Mouse (Mus musculus): ENCODE measurements at regions not wholly inside any gene's neighbourhood (a gene's known extent, or its start where the extent isn't known, plus 50 kb on each side); places are given as distances from the start of the nearest gene placed in this dataset.
"Not testable (repeated sequence)": the region's sequence is repeated elsewhere in the genome, so short reads cannot be mapped to it uniquely, and the experiment has no call there.

DNA sequence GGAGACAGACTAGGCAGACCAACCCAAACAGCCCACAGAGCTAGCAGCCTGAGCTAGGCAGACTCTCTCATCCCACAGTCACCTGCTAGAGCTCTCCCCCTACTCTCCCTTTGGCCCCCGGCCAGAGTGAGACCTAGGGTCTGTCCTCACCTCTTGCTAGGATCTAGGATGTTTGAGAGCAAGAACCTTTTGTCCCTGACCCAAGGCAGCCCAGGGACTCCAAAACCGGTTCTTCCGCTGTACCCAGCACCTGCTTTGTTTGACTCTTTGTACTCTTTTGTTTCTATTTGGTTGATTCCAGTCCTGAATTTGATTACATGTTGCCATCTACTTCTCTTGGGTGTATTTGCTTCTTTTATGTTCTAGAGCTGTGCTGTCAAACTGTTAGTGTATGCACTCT, 75.3 kb downstream of the H60c start:
- no peak for DNase-seq

DNA sequence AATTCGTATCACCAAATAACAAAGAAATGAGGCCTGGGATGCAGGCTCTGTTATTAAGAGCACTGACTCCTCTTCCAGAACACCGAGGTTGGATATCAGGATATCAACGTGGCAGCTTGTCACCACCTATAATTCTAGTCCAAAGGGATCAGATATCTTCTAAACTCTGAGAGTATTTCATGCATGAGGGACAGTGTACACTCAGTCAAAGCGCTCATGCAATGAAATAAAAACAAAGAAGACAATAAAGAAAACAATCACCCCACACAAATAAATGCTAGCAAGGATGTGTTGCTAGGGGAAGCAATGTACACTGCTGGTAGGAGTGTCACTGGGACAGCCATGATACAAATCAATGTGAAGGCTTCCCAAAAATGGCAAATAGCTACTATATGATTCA, 79.2 kb downstream of the H60c start:
- DNase-seq: no peak

GRCm38 (mm10) chr10:3180103-3180502, 87.5 kb downstream of the H60c start:
- DNase-seq: peak; percentile 39

- peak; percentile 28 for DNase-seq
These were observed 94.0 kb downstream of the H60c start for GRCm38 (mm10) chr10:3173601-3174000.

- not testable (repeated sequence) for DNase-seq
These were observed 94.6 kb downstream of the H60c start for GRCm38 (mm10) chr10:3172927-3173326.

GRCm38 (mm10) chr10:3172257-3172656, 95.3 kb downstream of the H60c start:
- DNase-seq: no peak

GRCm38 (mm10) chr10:3171366-3171765, 96.2 kb downstream of the H60c start:
- no peak for DNase-seq

DNA sequence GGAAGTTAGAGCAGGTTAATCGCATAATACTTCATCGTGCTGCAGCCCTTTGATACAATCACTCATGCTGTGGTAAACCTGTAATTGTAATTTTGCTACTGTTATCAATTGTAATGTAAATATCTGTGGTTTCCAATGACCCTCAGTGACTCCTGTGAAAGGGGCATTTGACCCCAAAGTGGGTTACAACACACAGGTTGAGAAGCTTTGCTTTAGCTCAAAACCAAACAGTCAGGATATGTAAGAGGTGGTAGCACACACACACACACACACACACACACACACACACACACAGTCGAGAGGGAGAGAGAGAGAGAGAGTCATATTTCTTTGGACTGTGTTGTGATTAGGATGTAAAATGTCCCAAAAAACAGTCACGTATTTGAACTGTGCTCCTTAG, 112.0 kb downstream of the H60c start:
- DNase-seq: no peak

GRCm38 (mm10) chr10:3148171-3148570, 119.4 kb downstream of the H60c start:
- no peak for DNase-seq

DNA sequence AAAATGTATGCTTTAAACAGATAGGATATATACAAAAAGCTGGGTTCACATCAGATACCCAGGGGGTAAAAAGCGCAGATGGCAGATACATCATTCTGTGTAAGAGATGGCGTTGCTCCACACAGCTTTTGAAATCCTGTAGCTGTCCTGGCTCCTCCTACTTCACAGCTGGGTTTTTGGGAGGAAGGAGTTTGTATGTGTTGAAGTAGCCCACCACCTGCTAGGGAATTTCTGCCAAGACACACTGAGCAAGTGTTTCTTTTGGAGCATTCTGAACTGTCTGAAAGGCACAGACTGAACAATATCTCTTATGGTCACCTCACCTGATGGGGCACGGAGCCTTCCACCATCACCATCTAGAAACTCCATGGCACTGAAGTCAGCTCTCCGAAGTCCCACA, 128.3 kb downstream of the H60c start:
- DNase-seq: no peak

GRCm38 (mm10) chr10:3127491-3127890, 140.1 kb downstream of the H60c start:
- DNase-seq: no peak

DNA sequence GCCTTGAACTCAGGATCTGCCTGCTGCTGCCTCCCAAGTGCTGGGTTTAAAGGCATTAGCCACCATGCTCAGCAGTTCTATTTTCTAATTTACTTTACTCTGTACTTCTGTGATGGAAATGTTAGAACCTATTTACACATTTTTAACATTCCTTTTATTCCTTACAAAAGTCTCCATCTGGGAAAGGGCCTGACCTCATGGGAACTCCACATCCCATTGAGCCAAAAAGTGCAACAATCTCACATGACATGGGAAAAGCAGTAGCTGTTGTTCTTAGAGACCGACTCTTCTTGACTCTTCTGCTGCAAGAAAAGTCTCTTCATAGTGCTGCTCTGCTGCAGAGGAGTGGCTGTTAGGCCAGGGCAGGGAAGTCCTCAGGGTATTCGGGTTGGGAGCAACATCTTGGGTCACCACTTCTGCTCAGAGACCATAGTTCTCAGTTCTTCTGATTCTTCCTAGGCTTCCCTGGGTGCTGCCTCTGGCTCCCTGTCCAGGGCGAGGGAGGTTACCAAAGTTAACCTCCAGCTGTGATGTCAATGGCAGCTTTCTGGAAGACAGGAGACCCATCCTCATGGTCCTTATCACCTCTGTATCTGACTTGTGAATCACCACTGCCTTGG, 150.0 kb downstream of the H60c start:
- no peak for DNase-seq

DNA sequence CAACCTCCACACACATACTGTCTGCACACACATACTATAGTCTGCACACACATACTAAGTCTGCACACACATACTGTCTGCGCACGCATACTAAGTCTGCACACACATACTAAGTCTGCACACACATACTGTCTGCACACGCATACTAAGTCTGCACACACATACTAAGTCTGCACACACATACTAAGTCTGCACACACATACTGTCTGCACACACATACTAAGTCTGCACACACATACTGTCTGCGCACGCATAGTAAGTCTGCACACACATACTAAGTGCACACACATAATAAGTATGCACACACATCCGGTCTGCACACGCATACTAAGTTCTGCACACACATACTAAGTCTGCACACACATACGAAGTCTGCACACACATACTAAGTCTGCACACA, 153.2 kb downstream of the H60c start:
- DNase-seq: not testable (repeated sequence)

GRCm38 (mm10) chr10:3107955-3108354, 159.6 kb downstream of the H60c start:
- DNase-seq: not testable (repeated sequence)

All from cerebellum, adult 8-10 months (tissue).